Mouse (Mus musculus) right cerebral cortex, postnatal 25 days (tissue): Measurements from ENCODE around the gene Gsta4.
"Not testable (repeated sequence)": the region's sequence is repeated elsewhere in the genome, so short reads cannot be mapped to it uniquely, and the experiment has no call there.

Experiments used
- DNase-seq: peaks from one replicate; pipeline ENCODE4 v3.0.0; 2022

Gsta4 gene

DNA sequence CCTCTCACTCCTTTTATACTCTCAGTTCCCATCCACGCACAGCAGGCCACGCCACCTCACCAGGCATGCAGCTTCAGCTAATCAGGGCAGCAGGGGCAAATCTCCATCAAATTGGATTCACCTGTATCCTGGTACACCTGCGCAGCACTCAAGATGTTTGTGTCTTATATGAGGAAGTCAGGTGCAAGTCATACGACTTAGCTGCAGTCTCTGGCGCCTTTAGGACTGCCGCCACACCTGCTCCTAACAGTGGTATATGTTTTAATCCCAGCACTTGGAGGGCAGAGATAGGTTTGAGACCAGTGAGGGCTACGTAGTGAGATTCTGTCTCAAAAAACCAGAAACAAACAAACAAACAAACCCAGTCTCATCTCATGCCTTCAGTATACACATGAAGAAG is at the start of gene Gsta4:
Gene Gsta4 (plus strand): TSS at position 301 of the 400 bp plus-strand sequence.
- DNase-seq, result not testable (repeated sequence)

DNA sequence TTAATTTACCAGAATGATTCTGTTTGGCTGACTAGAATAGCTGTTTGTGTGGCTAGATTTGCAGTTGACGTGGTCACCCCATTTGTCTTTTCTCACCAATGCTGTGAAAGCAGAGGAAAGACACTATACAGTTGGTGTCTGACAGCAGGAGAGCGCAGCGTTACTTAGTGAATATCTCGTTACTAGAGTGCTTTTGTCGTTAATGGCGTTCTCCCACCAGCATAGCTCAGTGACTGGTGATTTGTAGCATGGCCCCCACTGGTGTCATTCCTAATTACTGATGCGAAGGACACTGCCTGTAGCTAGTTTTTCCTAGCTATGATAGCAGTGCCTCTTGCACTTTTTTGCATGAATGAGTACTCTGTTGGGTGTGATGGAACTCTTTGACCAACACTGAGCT is 46.9 kb upstream of the Gsta4 start:
- no peak for DNase-seq

DNA sequence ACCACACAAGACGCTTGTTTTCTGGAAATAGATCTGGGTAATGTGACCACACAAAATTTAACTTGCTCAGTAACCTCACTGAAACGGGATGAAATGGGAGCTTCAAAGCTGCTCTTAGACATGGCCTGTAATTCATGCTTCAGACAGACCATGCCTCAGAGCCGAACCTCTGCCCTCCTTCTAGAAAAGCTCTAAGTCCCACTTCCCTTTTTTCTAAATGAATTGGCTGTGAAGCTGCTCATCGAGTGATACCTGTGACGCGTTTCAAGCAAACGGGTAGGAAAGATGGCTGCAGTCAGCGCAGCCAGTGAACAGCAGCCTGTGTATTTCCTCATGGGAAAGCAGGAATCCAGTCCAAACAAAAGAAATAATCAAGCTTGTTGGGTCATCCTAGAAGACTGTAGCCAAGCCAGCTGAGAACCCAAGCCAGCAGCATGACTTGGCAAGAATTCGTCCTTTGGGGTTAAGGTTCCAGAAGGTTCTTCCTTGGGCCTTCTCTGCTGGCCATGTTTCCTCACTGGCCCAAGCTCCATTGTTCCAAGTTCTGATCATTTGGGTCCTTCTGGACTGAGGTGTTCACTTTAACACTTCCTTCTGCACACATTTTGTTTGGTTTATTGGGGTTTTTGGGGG is 44.4 kb upstream of the Gsta4 start:
- no peak for DNase-seq

DNA sequence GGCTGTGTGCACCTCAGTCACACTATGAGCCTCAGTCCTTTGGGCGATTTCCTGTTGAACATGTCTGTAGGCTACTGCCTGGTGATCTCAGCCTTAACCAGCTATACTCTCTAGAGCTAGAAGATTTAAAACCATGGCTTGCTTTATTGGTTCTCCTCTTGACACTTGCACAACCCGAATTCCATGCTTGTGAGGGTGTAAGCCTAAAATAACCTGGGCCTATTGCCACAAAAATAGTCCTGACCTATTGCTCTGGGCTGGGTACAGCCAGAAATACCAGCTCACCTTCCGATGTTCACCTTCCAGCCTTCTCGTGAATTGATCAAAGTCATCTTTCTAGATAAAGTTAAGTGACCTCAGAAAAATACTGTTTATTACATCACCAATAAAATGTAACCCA is 43.1 kb upstream of the Gsta4 start:
- no peak for DNase-seq

DNA sequence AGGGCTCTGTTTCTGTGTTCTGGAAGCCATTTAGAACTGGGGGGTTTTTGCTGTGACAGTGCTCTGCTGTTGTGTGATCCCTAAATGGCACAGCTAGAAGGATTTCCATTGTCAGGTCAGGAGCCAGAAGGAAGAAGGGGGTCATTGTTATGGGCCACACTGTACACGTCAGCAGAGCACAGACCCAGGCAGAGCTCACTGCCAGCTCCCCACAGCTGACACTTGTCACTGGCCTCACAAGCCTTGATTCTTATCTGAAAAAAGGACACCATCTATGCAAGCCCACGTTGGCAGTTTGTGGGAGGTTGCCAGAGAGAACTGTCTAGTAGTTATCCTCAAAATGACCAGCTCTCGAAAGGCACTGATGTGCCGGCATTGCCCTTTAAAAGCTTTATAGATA is 36.5 kb upstream of the Gsta4 start:
- no peak for DNase-seq

DNA sequence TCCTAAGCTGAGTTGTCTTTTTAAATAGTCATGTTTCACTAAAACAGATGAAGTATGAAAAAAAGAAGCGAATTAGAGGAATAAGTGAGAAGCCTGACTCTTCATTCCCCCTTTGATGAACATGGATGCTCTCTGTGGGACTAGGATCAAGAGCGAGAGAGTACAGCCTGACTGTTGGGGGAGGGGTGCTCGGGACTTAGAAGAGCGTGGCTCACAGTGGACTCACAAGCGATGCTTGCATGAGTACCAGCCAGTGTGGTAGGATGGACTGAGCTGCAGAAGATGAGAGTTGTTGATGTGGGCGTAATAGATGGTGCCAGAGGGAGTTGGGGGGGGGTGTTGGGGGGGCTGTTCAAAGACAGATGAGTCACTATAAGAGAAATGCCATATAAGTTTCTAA is 35.9 kb upstream of the Gsta4 start:
- no peak for DNase-seq

DNA sequence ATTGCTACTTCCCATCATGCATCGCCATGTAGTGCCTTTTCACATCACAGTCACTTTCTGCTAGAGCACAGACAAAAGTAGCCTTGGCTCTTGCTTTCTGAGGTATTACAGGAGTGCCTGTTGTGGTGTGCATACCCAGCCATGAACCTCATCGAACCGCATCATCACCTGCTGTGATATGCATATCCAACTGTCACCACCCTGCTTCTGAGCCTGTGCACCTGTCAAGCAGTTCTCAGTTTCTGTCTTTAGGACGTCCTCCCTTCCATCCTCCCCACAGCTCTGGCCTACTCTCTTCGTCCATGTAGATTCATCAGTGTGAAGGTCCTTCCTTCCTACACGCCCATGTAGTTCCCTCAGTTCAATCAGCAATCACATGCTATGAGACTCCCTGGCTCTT is 34.4 kb upstream of the Gsta4 start:
- no peak for DNase-seq

DNA sequence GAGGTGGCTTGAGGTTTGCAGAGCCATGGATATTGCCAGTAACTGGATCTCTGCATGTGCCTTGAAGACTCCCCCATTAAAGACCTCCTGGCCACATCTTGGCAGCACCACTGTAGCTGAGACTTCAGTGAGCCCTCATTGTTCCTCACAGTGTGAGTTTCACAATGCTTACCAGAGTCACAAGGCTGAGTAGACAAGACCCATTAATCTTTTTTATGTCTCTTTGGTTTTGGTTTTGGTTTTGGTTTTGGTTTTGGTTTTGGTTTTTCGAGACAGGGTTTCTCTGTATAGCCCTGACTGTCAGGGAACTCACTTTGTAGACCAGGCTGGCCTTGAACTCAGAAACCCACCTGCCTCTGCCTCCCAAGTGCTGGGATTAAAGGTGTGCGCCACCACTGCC is 32.8 kb upstream of the Gsta4 start:
- not testable (repeated sequence) for DNase-seq

DNA sequence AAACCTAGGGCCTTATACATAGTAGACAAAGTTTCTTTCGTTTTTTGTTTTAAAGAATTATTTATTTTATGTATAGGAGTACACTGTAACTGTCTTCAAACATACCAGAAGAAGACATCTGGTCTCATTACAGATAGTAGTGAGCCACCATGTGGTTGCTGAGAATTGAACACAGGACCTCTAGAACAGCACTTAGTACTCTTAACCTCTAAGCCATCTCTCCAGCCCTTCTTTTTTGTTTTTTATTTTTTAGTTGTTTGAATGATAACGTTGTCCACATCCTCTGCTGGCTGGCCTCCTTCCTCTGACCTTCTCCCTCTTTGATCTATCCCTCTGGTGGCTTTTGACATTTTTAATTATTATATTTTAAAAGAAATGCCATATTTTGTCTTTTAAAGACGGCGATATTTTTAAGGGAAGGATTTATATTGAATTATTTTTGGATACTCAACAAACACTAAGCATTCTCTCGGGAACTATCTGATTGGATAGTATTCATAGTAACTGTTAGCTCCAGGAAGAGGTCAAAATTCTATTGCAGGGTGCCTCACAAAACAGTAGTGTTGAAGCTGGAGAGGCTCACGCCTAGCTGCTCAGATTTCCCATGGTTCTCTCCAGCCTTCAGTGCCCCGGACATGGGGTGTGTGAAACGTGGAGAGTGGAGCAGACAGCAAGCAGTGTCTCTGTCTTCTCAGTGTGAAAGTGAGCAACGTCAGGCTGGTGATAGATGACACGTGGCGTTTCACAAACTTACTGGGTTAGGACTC is 28.2 kb upstream of the Gsta4 start:
- no peak for DNase-seq

DNA sequence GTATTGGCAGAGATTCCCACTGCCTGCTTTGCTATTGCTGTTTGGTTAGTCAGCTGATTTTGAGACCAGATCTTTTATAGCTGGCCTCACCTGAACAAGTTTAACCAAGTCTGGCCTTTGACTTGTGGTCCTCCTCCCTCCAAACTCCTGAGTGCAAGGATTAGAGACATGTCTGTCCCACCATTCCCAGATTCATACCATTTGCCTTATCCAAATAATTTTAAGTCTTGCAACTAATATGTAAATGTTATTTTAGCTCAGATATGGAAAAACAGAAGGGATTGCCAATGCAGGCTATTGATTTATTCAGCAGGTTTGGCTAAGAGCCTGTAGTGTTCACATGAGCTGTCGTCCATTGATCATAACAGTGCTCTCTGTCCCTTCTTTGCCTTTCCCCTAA is 25.4 kb upstream of the Gsta4 start:
- no peak for DNase-seq

DNA sequence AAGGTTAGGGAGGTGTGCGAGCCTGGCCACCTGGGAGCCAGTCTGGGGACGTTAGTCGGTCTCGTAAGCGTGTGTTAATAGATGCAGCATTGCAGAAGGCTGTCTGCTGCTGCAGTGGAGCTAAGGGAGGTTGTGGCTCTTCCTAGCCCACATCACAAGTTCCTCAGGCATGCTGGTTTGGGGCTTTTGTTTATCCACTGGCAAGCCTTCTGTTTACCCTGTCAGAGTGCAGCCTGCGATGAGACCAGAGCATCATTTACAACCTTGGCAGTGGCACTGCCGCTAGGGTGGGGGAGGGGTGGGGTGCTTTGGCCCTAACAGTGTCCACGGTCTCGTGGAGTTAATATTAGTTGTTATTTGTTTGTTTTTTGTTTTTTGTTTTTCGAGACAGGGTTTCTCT is 19.3 kb upstream of the Gsta4 start:
- no peak for DNase-seq

DNA sequence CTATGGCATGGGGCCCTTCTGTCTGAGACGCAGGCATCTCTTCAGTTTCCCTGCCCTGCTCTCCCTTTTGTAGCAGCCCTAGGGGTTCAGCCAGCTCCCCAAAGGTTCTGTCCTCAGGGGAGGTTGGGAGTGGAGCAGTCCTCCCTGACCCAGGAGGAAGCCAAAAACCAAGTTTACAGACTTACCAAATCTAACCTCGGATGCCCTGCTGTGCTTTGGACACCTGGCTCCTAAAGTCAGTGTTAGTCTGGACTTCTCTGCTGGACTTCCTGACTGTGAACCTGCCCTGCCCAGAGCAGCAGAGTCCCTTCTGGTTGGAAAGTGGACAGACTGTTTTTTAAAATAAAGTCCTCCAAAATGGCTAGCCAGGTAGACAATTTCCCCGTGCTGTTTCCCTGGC is 17.8 kb upstream of the Gsta4 start:
- DNase-seq, result no peak

DNA sequence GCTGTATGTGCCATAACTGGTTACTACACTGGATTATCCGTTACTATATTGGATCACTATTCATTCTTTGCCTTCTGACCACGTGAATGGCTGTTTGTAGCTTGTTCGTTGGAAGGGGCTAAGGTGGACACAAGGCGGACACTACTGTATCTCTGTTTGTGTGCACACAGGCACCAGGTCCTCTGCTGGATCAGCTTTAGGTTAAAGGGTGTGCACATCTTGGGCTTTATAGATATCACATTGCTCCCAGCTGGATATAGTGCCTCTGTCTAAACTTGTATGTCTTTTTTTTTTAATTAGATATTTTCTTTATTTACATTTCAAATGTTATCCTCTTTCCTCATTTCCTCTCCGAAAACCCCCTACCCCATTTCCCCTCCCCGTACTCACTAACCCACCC is 17.1 kb upstream of the Gsta4 start:
- no peak for DNase-seq

DNA sequence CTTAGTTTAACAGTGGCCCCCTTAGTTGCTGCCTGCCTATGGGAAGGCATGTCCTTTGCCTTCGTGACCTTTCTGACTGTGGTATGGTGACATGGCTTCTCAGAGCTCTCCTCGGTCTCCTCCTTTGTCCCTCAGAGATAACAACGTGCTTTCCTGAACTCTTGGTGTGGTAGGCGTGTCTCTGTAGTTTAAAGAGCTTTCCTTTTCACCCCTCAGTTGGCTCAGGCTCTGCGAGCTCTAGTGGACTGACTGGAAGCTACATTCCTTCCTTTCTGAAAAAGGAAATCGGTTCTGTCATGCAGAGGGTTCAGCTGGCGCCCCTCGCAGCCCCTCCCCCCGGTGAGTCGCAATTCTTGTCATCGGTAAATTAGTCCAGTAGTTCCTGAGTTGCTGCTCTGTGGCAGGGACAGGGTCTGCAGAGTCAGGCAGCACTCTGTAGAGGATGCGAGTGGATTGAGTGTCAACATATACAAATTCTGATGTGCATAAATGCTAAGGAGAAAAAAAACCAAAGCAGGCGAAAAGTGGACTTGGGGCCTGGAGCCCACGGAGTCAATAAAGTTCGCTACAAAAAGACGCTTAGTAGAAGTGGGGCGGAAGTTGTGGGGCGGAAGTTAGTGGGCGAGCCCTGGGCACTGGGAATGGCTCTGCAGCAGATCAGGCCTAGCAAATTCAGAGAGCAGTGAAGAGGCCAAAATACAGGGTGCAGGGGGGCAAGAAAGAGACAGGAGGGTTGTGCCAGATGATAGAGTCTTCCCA is 15.7 kb upstream of the Gsta4 start:
- no peak for DNase-seq

DNA sequence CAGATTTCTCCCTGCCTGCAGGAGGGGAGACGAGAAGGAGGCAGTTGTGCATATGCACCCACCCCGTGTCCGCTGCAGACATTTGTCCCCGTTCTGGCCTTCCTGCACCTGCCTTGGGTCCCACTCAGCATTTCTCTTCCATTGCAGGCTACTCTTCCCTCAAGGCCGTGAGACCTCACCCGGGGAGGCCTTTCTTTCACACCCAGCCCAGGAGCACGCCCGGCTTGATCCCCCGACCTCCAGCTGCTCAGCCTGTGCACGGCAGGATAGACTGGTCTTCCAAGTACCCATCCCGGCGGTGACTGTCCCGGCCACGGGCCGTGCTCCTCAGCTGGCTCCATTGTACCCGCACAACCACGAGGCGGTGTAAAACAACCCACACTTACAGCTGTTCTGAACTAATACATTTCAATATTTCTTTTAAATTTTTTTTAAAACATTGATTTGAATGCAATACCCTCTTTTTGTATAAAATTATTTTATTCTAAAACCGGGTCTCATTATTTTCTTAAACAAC is 15.1 kb upstream of the Gsta4 start:
- no peak for DNase-seq

DNA sequence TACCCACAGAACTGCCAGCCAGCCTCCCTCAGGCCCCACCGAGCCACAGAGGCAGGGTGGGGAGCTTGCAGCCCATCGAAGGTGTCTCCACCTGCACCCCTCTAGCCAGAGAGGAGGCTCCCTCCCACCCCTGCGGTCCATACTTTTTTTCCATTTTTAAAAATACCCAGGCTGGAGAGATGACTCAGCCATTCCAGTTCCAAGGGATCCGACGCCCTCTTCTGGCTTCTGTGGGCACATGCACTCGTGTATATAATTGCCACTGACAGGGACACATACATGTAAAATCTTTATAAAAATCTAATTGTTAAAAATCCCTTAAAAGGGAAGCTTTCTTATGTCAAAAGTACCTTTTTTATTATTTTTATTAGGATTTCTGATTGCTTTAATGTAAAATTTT is 13.7 kb upstream of the Gsta4 start:
- DNase-seq, result no peak

DNA sequence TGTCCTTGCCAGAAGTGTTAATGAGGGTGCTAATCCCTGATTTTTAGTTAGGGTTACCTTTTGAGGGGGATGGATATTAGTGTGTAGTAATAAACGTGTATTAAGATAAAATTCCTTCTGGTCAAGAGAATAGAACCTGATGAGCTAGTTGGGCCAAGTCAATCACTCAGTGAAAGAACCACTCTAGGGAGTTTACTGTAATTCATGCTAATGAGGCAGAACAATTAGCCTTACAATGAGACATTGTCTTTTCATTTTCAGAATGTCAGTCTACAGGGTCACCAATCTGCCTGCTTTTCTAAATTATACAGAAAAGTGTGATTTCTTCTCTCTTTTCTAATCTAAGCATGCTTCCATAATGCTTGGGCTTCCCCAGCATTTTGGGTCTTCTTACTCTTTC is 8.6 kb upstream of the Gsta4 start:
- no peak for DNase-seq

DNA sequence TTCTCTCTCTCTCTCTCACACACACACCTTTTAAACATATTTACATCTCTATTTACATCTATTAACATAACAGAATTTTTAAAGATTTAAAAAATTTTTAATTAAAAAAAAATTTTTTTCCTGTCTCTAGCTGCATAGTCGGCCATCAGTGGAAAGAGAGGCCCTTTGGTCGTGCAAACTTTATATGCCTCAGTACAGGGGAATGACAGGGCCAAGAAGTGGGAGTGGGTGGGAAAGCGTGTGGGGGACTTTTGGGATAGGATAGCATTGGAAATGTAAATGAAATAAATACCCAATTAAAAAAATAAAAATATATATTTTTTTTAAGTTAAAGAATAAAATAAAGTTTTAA is 7.7 kb upstream of the Gsta4 start:
- not testable (repeated sequence) for DNase-seq

DNA sequence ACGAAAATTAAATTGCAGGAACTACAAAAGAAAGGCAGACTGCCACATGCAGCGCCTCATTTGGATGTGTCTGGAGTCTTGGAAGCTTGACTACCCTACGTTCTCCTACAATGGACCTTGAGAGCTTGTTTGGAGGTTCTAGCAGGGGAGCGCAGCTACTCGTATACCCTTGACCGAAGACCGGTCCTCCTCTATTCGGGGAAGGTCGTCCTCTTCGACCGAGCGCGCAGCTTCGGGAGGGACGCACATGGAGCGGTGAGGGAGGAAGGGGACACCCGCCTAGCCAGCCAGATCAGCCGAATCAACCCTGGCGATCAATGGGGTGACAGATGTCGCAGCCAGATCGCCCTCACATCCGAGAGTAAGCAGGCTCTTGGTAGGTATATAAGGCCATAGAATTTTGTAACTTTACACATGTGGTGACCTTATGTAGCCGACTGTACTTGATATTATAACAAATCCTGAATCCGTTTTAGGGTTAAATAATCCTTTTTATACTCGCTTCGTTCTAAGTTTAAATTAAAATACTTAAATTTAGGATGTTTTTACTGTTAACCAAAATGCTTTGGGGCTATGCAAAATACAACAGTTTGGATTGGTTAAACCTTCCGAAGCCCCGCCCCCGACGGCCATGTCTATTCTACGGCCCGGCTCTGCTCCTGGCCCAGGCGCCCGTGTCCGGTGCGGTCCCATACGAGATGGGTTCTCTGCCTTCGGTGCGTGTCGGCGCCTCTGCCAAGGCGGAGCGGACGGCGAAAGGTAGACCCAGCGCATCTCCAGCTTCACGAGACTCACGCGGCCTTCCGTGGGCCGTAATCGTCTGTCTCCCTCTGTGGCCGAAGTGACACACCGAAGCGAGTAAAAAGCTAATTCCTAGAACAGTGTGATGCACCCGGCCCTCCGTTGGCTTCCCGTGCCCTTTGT is 7.0 kb upstream of the Gsta4 start:
- peak; percentile 93 for DNase-seq

DNA sequence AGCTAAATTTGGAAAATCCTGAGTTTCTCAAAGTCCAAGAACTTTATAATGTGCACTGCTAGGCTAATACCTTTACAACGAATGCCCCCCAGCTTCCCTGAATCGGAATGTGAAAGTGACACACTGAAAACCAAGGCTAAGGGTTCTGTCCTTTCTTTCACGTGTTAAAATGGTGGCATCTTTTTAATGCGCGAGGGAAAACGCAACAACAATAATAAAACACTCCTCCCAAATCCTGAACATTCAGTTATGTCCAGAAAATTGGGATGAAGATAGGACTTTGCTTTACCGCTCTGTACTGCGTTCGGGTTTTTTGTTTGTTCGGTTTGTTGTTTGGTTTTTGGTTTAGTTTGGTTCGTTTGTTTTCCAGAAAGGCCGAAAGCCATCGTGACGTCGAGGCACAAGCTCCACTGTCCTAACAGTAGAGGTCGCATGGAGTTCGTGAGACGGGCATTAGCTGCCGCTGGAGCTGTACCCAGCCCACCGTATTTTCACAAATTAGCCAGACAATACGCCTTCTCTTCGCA is 6.3 kb upstream of the Gsta4 start:
- DNase-seq, result peak; percentile 35

DNA sequence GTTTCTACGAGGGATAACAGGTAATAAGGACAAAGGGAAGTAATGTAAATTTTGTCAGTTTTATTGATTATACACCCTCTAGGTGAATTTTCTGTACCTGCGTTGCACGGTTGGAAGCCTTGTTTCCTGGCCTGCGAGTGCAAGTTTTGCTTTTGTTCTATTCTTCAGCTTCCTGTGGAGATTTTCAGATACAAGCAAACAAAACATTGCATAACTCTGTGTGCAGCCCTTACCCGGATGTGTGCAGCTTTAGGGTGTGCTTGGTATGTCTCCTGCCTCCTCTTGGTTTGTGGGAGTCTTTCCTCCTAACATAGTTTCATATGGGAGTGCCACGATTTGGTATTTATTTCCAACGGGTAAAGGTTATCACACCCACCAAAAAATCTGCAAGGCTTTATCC is 5.7 kb upstream of the Gsta4 start:
- peak; percentile 21 for DNase-seq

DNA sequence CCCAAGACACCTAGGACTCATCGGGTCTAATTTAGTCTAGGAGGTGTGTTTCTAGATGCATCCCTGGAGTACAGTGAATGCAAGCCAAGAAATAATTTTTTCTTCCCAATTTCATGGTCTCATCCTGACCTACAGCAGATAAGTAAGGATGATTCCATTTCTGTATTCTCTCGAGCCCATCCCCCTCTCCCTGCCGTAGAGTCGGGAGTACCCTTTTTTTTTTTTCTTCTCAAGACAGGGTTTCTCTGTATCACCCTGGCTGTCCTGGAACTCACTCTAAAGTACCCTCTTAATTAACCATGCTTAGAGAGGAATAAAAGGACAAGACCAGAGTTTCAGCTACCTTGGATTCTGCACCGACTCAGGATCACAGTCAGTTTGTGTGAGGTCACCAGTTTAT is 4.4 kb upstream of the Gsta4 start:
- DNase-seq, result no peak

DNA sequence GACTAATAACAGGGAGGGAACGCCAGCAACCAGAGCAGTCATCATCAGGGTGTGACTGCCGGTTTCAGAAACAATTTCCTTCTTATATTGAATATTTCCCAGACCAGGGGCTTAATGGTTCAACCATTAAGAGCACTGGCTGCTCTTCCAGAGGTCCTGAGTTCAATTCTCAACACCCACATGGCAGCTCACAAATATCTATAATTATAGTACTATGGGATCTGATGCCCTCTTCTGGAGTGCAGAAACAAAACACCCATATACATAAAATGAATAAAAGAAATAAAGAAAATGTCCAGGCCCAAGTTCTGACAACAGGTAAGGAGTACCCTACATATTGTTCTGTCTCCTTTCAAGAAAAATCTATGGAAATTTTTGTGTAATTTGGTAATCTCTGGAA is 3.5 kb upstream of the Gsta4 start:
- no peak for DNase-seq
